Mouse (Mus musculus) liver, embryonic 13.5 days (tissue): ENCODE results near the gene Sos2. TPM values are rescaled to one million over a fixed set of nuclear protein-coding genes. Genes with fewer than 3 reads are reported as not detected.
A peak's percentile ranks its signal among the peaks of the same experiment; 100 is the strongest.

Experiments used
- ATAC-seq: fragments of 200-750 bp; cut with Nextera tagmentation; 2 replicates; pipeline ENCODE4 v1.8.0; 2017; ENCODE audit warnings: low read depth, mild to moderate bottlenecking, moderate number of reproducible peaks, moderate library complexity
- DNase-seq: peaks from one replicate; pipeline ENCODE4 v3.0.0; 2022
- H3K27ac ChIP-seq: fragments of 300-500 bp; sonication (generic); 2 replicates; pipeline ENCODE4 v1.5.1; 2015; ENCODE audit warnings: moderate library complexity, mild to moderate bottlenecking, inconsistent platforms
- H3K27me3 ChIP-seq: fragments of 300-500 bp; sonication (generic); 2 replicates; pipeline ENCODE4 v1.6.1; 2015; ENCODE audit warnings: mild to moderate bottlenecking, inconsistent platforms
- H3K36me3 ChIP-seq: fragments of 300-500 bp; sonication (generic); 2 replicates; pipeline ENCODE4 v1.6.1; 2015; ENCODE audit warnings: mild to moderate bottlenecking, inconsistent platforms
- H3K4me1 ChIP-seq: fragments of 300-500 bp; sonication (generic); replicated peaks from 2 replicates; pipeline ENCODE4 v1.6.1; 2015; ENCODE audit warnings: inconsistent platforms
- H3K4me2 ChIP-seq: fragments of 300-500 bp; sonication (generic); 2 replicates; pipeline ENCODE4 v1.6.1; 2015; ENCODE audit warnings: inconsistent platforms, mild to moderate bottlenecking, moderate library complexity
- H3K4me3 ChIP-seq: fragments of 300-500 bp; sonication (generic); replicated peaks from 2 replicates; pipeline ENCODE4 v1.5.1; 2015; ENCODE audit warnings: mild to moderate bottlenecking, inconsistent platforms
- H3K9ac ChIP-seq: fragments of 300-500 bp; sonication (generic); 2 replicates; pipeline ENCODE4 v1.6.1; 2015; ENCODE audit warnings: mild to moderate bottlenecking, inconsistent platforms
- H3K9me3 ChIP-seq: fragments of 300-500 bp; sonication (generic); replicated peaks from 2 replicates; pipeline ENCODE4 v1.6.1; 2016; ENCODE audit warnings: inconsistent platforms
- WGBS: fragments of 180-500 bp; shearing (Covaris S2); methylation state at CpG from one replicate; pipeline ENCODE4 v1.1.7; 2015; ENCODE audit not compliant: insufficient replicate concordance; 5-methylcytosine and 5-hydroxymethylcytosine counted together
- polyA plus RNA-seq: library from polyadenylated mRNA; unstranded; fragments of >200 nt; fragmentation: Nextera tagmentation; extraction: Ambion mirVana; gene quantifications from 2 replicates; pipeline ENCODE4 v1.2.1, GENCODE M21; 2015

Sos2 gene
- polyA plus RNA-seq = 3.1 and 3.4 TPM in 2 replicates

DNA sequence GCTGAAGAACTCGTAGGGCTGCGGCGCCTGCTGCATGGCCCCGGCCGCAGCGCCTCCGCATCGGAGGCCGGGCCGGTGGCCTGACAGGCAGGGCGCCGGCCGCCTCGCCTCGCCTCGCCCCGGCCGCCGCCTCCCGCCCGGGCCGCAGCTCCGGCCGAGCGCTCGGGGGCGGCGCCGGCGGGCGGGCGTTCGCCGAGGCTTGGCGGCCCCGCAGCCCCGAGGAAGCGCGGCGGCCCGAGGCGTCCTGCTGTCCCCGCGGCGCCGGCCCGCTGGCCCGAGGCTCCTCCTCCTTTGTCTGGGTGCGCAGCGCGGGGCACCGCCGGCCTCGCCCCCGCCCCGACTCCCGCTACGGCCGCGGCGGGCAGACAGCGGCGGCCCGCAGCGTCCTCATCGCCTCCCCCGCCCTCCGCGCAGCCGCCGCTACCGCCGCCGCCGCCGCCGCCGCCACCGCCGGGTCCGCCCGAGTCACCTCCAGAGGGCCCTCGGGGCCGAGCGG is at the start of gene Sos2:
Gene Sos2, minus strand, starts transcription at position 287 of the 496 bp plus-strand sequence.
- ATAC-seq (peak; percentile 81), DNase-seq (peak; percentile 54)
- under 1% methylated on average over 51 of the region's 85 CpGs for WGBS

DNA sequence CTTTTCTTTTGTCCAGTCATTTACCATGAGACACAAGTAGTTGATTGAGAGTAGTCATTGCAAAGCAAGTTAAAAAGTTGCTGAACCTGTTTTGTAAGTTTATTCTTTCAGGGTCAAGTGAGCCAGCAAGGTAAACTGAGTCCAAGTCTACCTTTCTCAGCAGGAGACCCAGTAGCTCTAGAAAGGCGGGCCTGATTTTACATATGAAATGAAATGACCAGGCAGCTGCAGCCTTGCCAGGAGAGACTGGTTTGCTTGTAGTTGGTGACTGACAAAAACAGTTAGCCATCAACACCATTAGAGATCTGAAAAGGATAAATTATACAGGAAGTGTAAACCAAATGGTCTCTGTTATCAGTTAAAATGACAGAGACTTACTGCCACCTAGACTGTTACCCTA is 48.7 kb upstream of the Sos2 start:
- Histone ChIP-seq H3K4me3 (no peak overlapping the region), H3K4me2 (no peak overlapping the region), H3K4me1 (peaks cover 37% of the 10 kb centered on the region), H3K27me3 (no peaks in the 10 kb centered on the region), H3K27ac (no peak overlapping the region), H3K36me3 (no peaks in the 10 kb centered on the region), H3K9me3 (no peaks in the 10 kb centered on the region), H3K9ac (no peak overlapping the region)
- 90% methylated on average over 1 of the region's 1 CpGs for WGBS
- ATAC-seq (no peak), DNase-seq (no peak)

More for the DNA sequence above, at the start of gene Sos2:
- no peaks in the 10 kb centered on the region for H3K9me3 ChIP-seq
- peak within 1 kb of the TSS; percentile 93 for H3K4me3 ChIP-seq
- H3K36me3 ChIP-seq = no peaks in the 10 kb centered on the region
- peak within 1 kb of the TSS; percentile 97 for H3K9ac ChIP-seq
- peak within 1 kb of the TSS; percentile 89 for H3K4me2 ChIP-seq
- no peaks in the 10 kb centered on the region for H3K27me3 ChIP-seq
- peak within 1 kb of the TSS; percentile 95 for H3K27ac ChIP-seq
- peaks cover 30% of the 10 kb centered on the region for H3K4me1 ChIP-seq

DNA sequence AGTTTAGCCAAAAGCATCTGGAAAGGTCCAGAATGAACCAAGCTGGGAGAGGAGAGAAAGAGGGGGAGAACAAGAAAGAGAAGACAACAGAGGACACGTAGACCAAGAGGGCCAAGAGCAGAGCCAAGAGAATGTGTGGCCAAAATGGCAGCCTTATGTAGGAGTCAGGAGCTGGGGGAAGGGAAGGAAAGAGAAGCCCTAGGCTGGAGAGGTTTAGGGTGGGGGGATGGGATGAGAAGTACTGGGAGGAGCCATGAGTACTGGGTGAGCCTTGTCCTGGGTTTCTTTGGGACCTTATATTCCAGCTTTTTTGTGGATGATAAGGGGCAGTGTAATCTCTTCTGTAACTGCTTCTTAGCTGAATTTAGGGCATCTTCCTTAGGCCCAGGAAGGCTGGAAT is 47.6 kb upstream of the Sos2 start:
- no peaks in the 10 kb centered on the region for H3K27me3 ChIP-seq
- H3K4me2 ChIP-seq = no peak overlapping the region
- no peak overlapping the region for H3K4me3 ChIP-seq
- DNase-seq (no peak), ATAC-seq (no peak)
- no peak overlapping the region for H3K27ac ChIP-seq
- H3K9me3 ChIP-seq = no peaks in the 10 kb centered on the region
- H3K36me3 ChIP-seq = no peaks in the 10 kb centered on the region
- H3K4me1 ChIP-seq = peaks cover 40% of the 10 kb centered on the region
- 91% methylated on average over 1 of the region's 1 CpGs for WGBS
- H3K9ac ChIP-seq = no peak overlapping the region

DNA sequence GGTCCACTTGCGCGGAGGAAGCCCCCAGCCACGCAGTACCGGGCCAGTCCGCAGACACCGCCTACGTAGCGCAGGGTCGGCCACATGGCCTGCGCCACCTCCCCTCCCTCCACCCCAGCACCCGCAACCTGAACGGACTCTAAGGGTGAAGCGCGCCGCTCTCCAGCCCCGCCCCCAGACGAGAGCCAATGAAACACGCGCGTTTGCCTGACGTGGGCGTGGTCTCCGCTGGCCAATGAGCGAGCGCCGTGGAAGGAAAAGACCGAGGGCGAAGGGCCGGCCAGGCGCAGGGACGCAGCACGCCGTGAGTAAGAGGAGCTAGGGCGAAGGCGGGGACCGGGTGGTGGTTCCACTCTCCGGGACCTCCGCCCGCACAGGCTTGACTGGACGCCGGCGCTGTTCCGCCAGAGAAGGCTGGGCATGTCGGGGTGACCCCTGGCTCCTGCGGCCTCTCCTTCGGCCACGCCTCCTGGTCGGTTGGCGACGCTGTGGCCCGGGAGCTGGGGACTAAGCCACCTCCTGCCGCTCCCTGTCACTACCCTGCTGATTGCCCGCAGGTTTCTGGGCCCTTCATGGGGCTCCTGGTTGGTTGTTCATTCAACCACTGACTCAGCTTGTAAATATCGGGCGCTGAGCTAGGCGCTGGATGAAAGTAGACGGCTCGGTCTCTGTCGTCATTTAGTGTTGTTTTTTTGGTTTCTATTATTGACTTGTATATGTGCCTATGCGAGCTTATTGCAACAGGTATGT is 43.2 kb upstream of the Sos2 start, which contains the start of the genes L2hgdh and Atp5s:
Gene L2hgdh, minus strand, starts transcription at position 163 of the 750 bp plus-strand sequence.
Gene Atp5s, plus strand, starts transcription at position 240 of the 750 bp plus-strand sequence.
- Histone ChIP-seq H3K9ac (peak within 1 kb of the TSS; percentile 87), H3K27ac (peak within 1 kb of the TSS; percentile 98), H3K27me3 (no peaks in the 10 kb centered on the region), H3K36me3 (peaks cover 19% of the 10 kb centered on the region), H3K9me3 (0 out of 2 replicates have a peak, but pooled peaks cover 3% of the 10 kb centered on the region), H3K4me3 (peak within 1 kb of the TSS; percentile 85), H3K4me1 (peaks cover 35% of the 10 kb centered on the region), H3K4me2 (peak within 1 kb of the TSS; percentile 98)
- peak; percentile 92 for ATAC-seq
- under 1% methylated on average over 60 of the region's 60 CpGs for WGBS
- DNase-seq = peak; percentile 98

DNA sequence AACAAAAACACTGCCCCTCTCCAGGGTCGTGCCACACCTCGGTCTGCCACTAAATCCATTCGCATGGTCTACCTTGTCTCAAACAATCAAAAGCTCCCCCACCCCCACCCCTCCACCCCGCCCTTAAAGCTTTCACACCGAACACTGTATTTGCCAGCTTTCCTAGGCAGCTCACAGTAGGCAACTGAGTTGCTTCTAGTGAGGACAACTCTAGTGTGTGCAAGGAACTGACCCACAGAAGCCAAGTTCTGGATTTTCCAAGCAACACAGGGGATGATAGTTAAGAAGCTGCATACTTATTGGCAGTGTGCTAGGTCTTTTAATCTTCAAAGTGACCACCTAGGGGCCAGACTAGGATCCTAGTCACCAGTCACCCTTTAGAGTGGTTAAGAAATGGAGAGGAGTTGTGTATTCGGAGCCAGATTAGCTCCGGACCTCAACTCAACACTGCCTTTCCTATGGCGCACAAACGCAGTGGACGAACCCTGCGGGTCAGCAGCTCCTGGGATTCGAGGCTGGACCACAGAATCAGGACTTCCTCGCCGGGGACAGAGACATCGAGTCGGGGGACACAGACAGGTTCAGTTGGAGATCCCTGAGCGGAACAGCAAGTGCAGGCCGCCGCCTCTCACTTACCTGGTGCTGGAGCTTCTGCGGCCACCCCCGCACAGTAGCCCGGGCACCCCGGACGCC is 42.5 kb upstream of the Sos2 start:
- ATAC-seq = no peak

DNA sequence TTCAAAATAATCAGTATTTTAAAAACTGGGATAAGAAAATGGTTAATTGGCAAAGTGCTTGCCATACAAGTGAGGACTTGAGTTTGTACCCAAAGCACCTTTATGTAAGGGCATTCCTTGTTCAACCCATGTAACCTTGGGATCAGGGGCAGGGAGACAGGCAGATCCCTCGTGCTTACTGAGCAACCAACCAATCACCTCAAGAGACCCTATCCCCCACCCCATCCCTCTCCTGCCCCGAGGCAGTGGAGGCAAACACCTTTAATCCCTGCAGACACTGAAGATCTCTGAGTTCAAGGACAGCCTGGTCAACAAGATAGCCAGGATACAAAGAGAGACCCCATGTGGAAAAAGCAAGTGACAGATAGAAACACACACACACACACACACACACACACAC is 41.7 kb upstream of the Sos2 start:
- H3K4me3 ChIP-seq = peak overlapping the region; percentile 85
- H3K9ac ChIP-seq = peak overlapping the region; percentile 87
- no peak for DNase-seq
- peaks cover 14% of the 10 kb centered on the region for H3K9me3 ChIP-seq
- 37% methylated on average over 2 of the region's 2 CpGs for WGBS
- H3K27me3 ChIP-seq = no peaks in the 10 kb centered on the region
- H3K4me2 ChIP-seq = peak overlapping the region; percentile 98
- ATAC-seq = no peak
- H3K27ac ChIP-seq = no peak overlapping the region; the same call in 1 of the 2 replicates
- peaks cover 34% of the 10 kb centered on the region for H3K36me3 ChIP-seq
- H3K4me1 ChIP-seq = peaks cover 35% of the 10 kb centered on the region

More for the DNA sequence above, 42.5 kb upstream of the Sos2 start:
- Histone ChIP-seq H3K9me3 (peaks cover 10% of the 10 kb centered on the region), H3K4me2 (peak overlapping the region; percentile 98), H3K9ac (peak overlapping the region; percentile 87), H3K27me3 (no peaks in the 10 kb centered on the region), H3K4me1 (peaks cover 35% of the 10 kb centered on the region), H3K27ac (peak overlapping the region; percentile 98), H3K36me3 (peaks cover 26% of the 10 kb centered on the region), H3K4me3 (peak overlapping the region; percentile 85)
- no peak for DNase-seq
- WGBS = 2% methylated on average over 24 of the region's 24 CpGs

DNA sequence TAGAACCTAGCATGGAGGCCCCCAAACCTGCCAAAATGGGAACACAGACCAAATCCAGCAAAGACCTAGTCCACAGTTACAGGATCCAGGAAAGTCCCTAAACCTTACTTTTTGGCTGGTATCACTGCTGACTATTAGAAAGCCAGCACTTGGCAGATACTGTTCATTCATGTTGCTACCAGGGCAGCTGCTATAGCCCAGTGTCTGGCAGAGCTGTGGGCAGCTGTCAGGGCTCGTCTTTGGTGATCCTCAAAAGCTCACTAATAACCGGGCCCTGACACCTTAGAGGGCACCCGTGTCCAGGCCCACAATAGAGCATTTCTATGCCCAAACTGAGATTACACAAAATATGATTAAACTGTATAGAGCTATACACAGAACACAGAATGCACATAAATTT is 41.2 kb upstream of the Sos2 start:
- H3K27me3 ChIP-seq = no peaks in the 10 kb centered on the region
- H3K36me3 ChIP-seq = peaks cover 40% of the 10 kb centered on the region
- DNase-seq (no peak), ATAC-seq (no peak)
- 0 out of 2 replicates have a peak overlapping the region, but pooled peaks have one; percentile 29 for H3K9ac ChIP-seq
- 78% methylated on average over 3 of the region's 3 CpGs for WGBS
- H3K4me3 ChIP-seq = no peak overlapping the region
- peak overlapping the region; percentile 98; the same call in 1 of the 2 replicates for H3K4me2 ChIP-seq
- no peak overlapping the region for H3K27ac ChIP-seq
- peaks cover 17% of the 10 kb centered on the region for H3K9me3 ChIP-seq
- peaks cover 35% of the 10 kb centered on the region for H3K4me1 ChIP-seq

DNA sequence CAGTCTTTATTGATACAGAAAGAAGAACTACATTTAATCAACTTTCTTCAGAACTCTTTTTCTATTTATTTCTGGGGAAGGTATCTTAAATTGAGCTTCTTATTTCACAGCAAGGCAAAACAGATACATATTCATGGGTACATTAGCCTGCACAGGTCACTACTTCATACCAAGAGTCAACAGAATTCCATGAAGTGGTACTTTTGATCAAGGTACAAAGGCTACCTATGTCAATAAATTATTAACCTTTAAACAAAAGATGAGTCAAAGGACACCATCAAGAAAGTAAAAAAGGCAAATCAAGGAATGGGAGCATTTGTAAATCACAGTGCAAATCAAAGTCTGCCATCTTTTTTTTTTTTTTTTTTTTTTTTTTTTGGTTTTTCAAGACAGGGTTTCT is 32.0 kb upstream of the Sos2 start:
- H3K36me3 ChIP-seq = peaks cover 24% of the 10 kb centered on the region
- H3K27ac ChIP-seq = no peak overlapping the region
- H3K4me3 ChIP-seq = no peak overlapping the region
- H3K4me2 ChIP-seq = no peak overlapping the region
- ATAC-seq (no peak), DNase-seq (no peak)
- H3K9me3 ChIP-seq = 0 out of 2 replicates have a peak, but pooled peaks cover 4% of the 10 kb centered on the region
- H3K4me1 ChIP-seq = no peaks in the 10 kb centered on the region
- no peak overlapping the region for H3K9ac ChIP-seq
- H3K27me3 ChIP-seq = no peaks in the 10 kb centered on the region

DNA sequence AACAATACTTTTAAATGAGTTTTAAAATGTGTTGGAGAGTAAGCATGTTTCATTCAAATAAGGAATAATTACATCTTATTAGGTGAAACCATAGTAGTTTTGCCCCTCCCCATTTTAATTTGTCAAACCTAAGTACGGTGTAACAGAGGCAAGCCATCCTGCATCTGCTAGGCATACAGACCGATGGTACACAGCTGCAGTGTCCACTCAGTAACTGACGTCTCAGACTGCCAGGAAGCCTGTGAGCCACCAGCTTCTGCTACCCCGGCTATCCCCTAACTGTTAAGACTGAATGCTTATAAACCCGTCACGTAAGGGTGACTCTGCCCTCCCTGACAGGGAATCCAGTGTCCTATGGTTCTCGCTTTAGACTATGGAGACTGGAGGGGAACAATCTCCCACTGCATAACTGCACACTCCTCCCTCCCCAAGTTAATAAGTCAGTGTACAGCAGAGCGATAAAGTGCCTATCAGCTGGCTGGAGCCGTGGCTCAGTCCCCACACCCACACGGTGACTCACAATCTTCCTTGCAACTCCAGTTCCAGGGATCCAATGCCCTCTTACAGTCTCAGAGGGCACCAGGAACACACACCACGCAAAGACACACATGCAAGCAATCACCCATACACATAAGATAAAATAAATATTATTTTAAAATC is 23.3 kb upstream of the Sos2 start:
- no peaks in the 10 kb centered on the region for H3K27me3 ChIP-seq
- peak; percentile 93 for ATAC-seq
- 71% methylated on average over 11 of the region's 11 CpGs for WGBS
- no peak overlapping the region for H3K4me3 ChIP-seq
- peaks cover 27% of the 10 kb centered on the region for H3K36me3 ChIP-seq
- peaks cover 8% of the 10 kb centered on the region for H3K4me1 ChIP-seq
- no peaks in the 10 kb centered on the region for H3K9me3 ChIP-seq
- no peak overlapping the region for H3K4me2 ChIP-seq
- no peak overlapping the region for H3K27ac ChIP-seq
- H3K9ac ChIP-seq = no peak overlapping the region
- DNase-seq = no peak

DNA sequence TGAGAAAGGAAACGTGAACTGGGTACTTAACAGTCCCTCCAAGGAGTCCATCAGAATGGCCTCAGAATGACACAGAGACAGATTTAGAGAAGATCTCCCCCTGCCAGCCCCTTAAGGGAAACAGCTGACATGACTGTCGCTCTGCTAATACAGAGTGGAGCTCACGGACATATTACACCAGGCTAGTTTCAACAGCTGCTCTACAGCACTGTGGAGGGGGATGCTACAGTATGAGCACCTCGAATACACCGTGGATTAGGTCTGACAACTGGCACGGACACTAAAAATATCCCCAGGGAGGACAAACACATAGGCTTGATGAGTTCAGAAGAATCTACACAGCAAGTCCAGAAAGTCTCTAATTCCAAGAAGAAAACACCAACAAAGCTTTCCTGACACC is 16.7 kb upstream of the Sos2 start:
- Histone ChIP-seq H3K4me1 (no peaks in the 10 kb centered on the region; the same call in 1 of the 2 replicates), H3K4me3 (no peak overlapping the region), H3K27ac (no peak overlapping the region), H3K36me3 (peaks cover 37% of the 10 kb centered on the region), H3K9ac (no peak overlapping the region), H3K27me3 (no peaks in the 10 kb centered on the region), H3K4me2 (no peak overlapping the region), H3K9me3 (no peaks in the 10 kb centered on the region)
- DNase-seq = no peak
- 80% methylated on average over 6 of the region's 6 CpGs for WGBS
- no peak for ATAC-seq

DNA sequence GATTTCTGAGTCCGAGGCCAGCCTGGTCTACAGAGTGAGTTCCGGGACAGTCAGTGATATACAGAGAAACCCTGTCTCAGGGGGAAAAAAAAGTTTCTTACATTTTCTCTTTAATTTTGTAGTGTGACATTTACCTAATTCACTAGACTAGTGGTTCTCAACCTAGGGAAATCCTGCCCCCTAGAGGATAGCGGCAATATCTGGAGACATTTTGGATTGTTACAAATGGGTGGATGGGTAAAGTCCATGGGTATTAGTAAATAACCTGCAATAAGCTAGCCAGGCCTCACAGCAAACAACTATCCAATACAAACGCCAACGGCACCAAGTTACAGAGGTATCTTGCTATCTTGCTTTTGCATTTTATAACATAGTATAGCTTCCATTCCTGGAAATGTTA is 15.1 kb upstream of the Sos2 start:
- H3K4me1 ChIP-seq = no peaks in the 10 kb centered on the region; the same call in 1 of the 2 replicates
- no peak overlapping the region for H3K4me3 ChIP-seq
- no peaks in the 10 kb centered on the region for H3K27me3 ChIP-seq
- H3K36me3 ChIP-seq = peaks cover 38% of the 10 kb centered on the region
- H3K9me3 ChIP-seq = no peaks in the 10 kb centered on the region
- H3K9ac ChIP-seq = no peak overlapping the region
- ATAC-seq = no peak
- peak; percentile 33 for DNase-seq
- H3K4me2 ChIP-seq = no peak overlapping the region
- 71% methylated on average over 5 of the region's 5 CpGs for WGBS
- H3K27ac ChIP-seq = no peak overlapping the region
